Mouse (Mus musculus) liver, adult 2 months (tissue): ENCODE measurements around the gene Polr2f. TPM values are rescaled to one million over a fixed set of nuclear protein-coding genes. Genes with fewer than 3 reads are reported as not detected.

Source experiments
- DNase-seq: peaks from one replicate; pipeline ENCODE4 v3.0.0-alpha.2; 2011; ENCODE audit warnings: low read depth, low spot score; ENCODE audit errors: extremely low read depth
- H3K27ac ChIP-seq: fragments of 200-500 bp; replicated peaks from 2 replicates; pipeline ENCODE4 v1.5.1; 2012; ENCODE audit warnings: low read depth, mild to moderate bottlenecking, control low read depth, inconsistent platforms, low read length; ENCODE audit not compliant: insufficient read depth
- H3K27me3 ChIP-seq: fragments of 200-500 bp; 2 replicates; pipeline ENCODE4 v1.6.1; 2012; ENCODE audit warnings: mild to moderate bottlenecking, moderate library complexity, low read length, inconsistent platforms; ENCODE audit not compliant: control insufficient read depth, insufficient read depth
- H3K36me3 ChIP-seq: fragments of 200-500 bp; 2 replicates; pipeline ENCODE4 v1.6.1; 2012; ENCODE audit warnings: low read length, inconsistent platforms; ENCODE audit not compliant: control insufficient read depth, insufficient read depth
- H3K4me1 ChIP-seq: fragments of 200-500 bp; 2 replicates; pipeline ENCODE4 v1.6.1; 2011; ENCODE audit warnings: low read length; ENCODE audit not compliant: control insufficient read depth, insufficient read depth
- H3K4me3 ChIP-seq: fragments of 200-500 bp; 2 replicates; pipeline ENCODE4 v1.5.1; 2011; ENCODE audit warnings: low read depth, mild to moderate bottlenecking, control low read depth, low read length, moderate library complexity; ENCODE audit not compliant: insufficient read depth
- H3K79me2 ChIP-seq: fragments of 200-500 bp; 2 replicates; pipeline ENCODE4 v1.6.1; 2012; ENCODE audit warnings: inconsistent platforms, mild to moderate bottlenecking, low read length, moderate library complexity; ENCODE audit not compliant: control insufficient read depth, insufficient read depth
- H3K9ac ChIP-seq: fragments of 200-500 bp; 2 replicates; pipeline ENCODE4 v1.6.1; 2012; ENCODE audit warnings: low read depth, mild to moderate bottlenecking, control low read depth, inconsistent platforms, low read length
- CTCF ChIP-seq: fragments of 200-500 bp; IDR thresholded peaks from 2 replicates; pipeline ENCODE4 v1.5.1; 2011; ENCODE audit warnings: low read depth, low read length, control low read depth
- POLR2A ChIP-seq: fragments of 200-500 bp; IDR thresholded peaks from 2 replicates; pipeline ENCODE4 v1.6.1; 2011; ENCODE audit warnings: low read length, control low read depth; ENCODE audit not compliant: insufficient read depth; ENCODE audit errors: extremely low read depth
- WGBS: fragments of 180-500 bp; shearing (Covaris S2); methylation state at CpG from one replicate; pipeline ENCODE4 v1.1.7; 2018; 5-methylcytosine and 5-hydroxymethylcytosine counted together
- polyA plus RNA-seq: library from polyadenylated mRNA; depleted of rRNA; stranded (reverse); fragments of >200 nt; gene quantifications from 2 replicates; pipeline ENCODE4 v1.2.3, GENCODE M21; 2012
- total RNA-seq: library from RNA; depleted of rRNA; stranded (reverse); fragments of >200 nt; gene quantifications from 2 replicates; pipeline ENCODE4 v1.2.3, GENCODE M21; 2014

The Polr2f gene
- total and polyA plus RNA-seq, 2 experiments: 29.9 to 36.0 TPM

DNA sequence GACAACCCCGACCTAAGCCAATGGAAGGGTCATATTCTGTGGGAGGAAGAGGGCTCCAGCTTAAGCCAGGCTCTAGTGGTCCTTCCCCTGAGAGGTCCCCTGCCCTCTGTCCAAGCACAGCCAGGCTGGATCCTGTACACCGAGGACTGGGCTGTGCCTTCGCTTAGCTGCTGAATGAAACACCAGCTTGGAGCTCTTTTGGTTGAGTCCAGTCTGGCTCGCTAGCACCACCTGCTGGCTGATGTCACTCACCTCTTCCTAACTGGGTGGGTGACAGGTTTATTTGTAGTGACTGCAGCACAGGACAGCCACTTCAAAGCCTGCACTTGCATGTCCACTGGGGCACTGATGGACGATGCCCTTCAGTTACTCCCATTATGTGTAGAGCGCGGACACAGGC lies 7.7 kb downstream of the Polr2f start:
- H3K27me3 ChIP-seq: no peaks in the 10 kb centered on the region

DNA sequence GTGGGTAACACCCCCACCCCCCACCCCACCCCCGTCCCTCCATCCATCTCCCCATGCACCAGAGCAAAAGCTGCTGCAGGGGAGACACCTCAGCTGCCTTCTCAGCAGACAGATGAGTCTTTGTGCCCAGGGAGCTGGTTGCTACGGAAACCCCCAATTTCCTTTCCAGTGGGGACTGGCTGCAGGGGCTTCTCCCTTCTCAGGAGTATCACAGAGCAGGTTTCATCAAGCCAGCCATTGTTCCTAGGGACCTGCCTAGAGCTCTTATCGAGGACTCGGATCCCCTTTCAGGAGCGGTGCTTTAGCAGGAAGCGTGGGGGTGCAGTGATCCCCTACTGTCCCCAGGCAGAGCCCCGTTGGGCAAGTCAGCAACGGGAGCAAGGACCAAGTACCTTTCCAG lies 11.1 kb downstream of the Polr2f start:
- peaks cover 2% of the 10 kb centered on the region; the same call in 1 of the 2 replicates for H3K36me3 ChIP-seq
- H3K4me3 ChIP-seq: no peak overlapping the region
- WGBS: 94% methylated on average over 8 of the region's 8 CpGs
- H3K9ac ChIP-seq: no peak overlapping the region
- no peak overlapping the region for H3K27ac ChIP-seq
- no peaks in the 10 kb centered on the region for H3K79me2 ChIP-seq
- no peak for DNase-seq
- H3K27me3 ChIP-seq: no peaks in the 10 kb centered on the region
- TF ChIP-seq POLR2A (no peak), CTCF (no peak)
- no peaks in the 10 kb centered on the region for H3K4me1 ChIP-seq

More for the DNA sequence above, 7.7 kb downstream of the Polr2f start:
- Histone ChIP-seq H3K4me1 (no peaks in the 10 kb centered on the region), H3K79me2 (no peaks in the 10 kb centered on the region), H3K27ac (no peak overlapping the region), H3K36me3 (peaks cover 5% of the 10 kb centered on the region; the same call in 1 of the 2 replicates), H3K9ac (no peak overlapping the region), H3K4me3 (no peak overlapping the region)
- WGBS: 51% methylated on average over 7 of the region's 7 CpGs
- TF ChIP-seq CTCF (peak; percentile 94), POLR2A (no peak)
- peak; percentile 40 for DNase-seq

DNA sequence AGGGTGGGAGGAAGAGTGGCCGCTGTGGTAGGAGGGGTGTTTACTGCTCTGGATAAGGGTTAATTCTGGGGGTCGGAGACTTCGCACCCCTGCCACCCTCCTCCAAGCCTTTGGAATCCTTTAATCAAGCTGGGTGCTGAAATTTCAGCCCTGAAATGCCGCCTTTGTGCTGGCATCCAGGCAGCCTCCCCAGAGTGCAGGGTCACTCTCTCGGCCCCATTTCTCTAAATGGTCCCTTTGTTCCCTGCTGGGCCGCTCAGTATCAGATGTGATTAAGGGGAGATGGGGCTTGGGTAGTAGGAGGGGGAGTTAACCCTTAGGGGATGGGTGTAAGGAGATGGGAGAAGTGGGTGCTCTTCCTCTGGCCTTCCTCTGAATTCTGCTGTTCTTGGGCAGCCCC lies 11.9 kb downstream of the Polr2f start:
- Histone ChIP-seq H3K27ac (no peak overlapping the region), H3K79me2 (no peaks in the 10 kb centered on the region), H3K9ac (no peak overlapping the region), H3K27me3 (no peaks in the 10 kb centered on the region), H3K4me3 (no peak overlapping the region), H3K4me1 (no peaks in the 10 kb centered on the region), H3K36me3 (0 out of 2 replicates have a peak, but pooled peaks cover 1% of the 10 kb centered on the region)
- 83% methylated on average over 6 of the region's 6 CpGs for WGBS
- TF ChIP-seq CTCF: no peak
- DNase-seq: no peak

DNA sequence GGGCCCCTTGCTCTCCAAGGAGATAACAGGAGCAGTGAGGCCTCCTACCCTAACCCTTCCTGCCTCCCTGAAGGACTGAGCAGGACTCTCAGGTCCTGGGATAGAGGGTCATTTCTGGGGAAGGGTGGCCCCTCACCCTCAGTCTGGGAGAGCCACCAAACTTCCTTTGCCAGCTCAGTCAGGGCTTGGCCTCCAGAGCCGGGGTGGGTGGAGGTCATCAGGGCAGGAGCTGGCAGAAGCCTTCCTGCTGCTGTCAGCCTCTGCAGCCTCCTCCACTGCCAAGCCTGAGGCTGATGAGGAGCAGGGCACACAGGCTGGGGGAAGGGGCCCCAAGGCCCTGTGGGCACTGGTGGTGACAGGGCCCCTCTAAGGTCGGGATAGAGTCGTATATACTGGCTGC lies 14.8 kb downstream of the Polr2f start:
- Histone ChIP-seq H3K4me3 (no peak overlapping the region), H3K79me2 (no peaks in the 10 kb centered on the region), H3K9ac (no peak overlapping the region), H3K27ac (no peak overlapping the region), H3K4me1 (no peaks in the 10 kb centered on the region), H3K27me3 (no peaks in the 10 kb centered on the region), H3K36me3 (0 out of 2 replicates have a peak, but pooled peaks cover 1% of the 10 kb centered on the region)
- 44% methylated on average over 3 of the region's 3 CpGs for WGBS
- DNase-seq: no peak
- TF ChIP-seq POLR2A: no peak
- no peak for TF ChIP-seq CTCF

DNA sequence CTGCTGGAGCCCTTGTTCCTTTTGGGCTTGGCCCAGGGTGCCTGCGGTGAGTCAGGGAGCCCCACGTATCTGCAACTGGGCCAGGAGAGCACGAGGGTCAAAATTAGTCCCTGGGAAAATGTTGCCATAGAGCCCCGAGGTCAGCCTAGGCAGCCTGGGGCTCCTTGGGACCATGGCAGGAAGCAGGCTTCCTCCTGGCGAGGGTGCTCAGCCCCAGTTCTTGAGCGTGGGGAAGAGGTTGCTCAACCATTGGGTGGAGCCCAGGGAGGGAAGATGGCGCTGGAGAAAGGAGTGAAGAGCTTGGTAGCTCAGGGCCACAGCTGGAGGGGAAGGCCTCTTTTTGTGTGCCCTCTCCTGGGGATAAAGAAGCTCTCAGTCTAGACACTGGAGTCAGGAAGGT lies 21.5 kb downstream of the Polr2f start:
- H3K36me3 ChIP-seq: no peaks in the 10 kb centered on the region
- H3K4me1 ChIP-seq: no peaks in the 10 kb centered on the region
- peaks cover 18% of the 10 kb centered on the region for H3K27me3 ChIP-seq
- no peak for DNase-seq
- no peak overlapping the region for H3K27ac ChIP-seq
- WGBS: 70% methylated on average over 7 of the region's 7 CpGs
- TF ChIP-seq POLR2A (no peak), CTCF (no peak)
- H3K4me3 ChIP-seq: no peak overlapping the region
- H3K9ac ChIP-seq: no peak overlapping the region
- no peaks in the 10 kb centered on the region for H3K79me2 ChIP-seq

DNA sequence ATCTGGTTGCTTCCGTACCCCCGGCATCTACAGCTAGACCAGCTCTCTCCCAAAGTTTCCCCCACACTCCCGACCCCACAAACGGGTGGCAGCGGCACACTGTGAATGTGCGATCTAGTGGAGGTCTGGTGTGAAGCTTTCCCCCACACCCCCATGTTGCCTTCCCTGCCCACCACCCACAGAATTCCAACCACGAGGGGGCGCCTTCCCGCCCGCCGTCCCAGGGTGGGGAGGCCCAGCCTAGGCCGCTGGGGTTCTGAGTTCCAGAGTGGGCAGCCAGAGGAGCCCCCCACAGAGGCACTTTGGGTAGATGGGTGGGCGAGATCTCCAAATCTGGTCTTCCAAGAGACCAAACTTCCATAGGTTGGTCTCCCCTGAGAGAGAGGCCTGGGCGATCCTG lies 22.0 kb downstream of the Polr2f start:
- Histone ChIP-seq H3K27me3 (peaks cover 18% of the 10 kb centered on the region), H3K79me2 (no peaks in the 10 kb centered on the region), H3K4me1 (no peaks in the 10 kb centered on the region), H3K27ac (no peak overlapping the region), H3K4me3 (no peak overlapping the region), H3K36me3 (no peaks in the 10 kb centered on the region), H3K9ac (no peak overlapping the region)
- WGBS: 47% methylated on average over 14 of the region's 14 CpGs
- TF ChIP-seq POLR2A (no peak), CTCF (0 out of 2 replicates have a peak, but pooled peaks have one; percentile 14)
- no peak for DNase-seq
